Mouse (Mus musculus) MEL (cell line): ENCODE data around the gene Aldh1b1.

Experiments
- BHLHE40 ChIP-seq: IDR thresholded peaks from 2 replicates; pipeline ENCODE4 v1.6.1; 2012; ENCODE audit warnings: low read depth, mild to moderate bottlenecking, inconsistent platforms, low read length, improper control_type of control experiment, borderline replicate concordance
- CTCF ChIP-seq, 3 experiments: IDR thresholded peaks in 2 of 3; conservative IDR thresholded peaks in 1 of 3; 2 replicates each; pipeline ENCODE4 v1.5.1; 2011 to 2012; ENCODE audit warnings: low read length in 3 of 3, low read depth in 2 of 3, mild to moderate bottlenecking in 2 of 3, improper control_type of control experiment in 1 of 3, inconsistent platforms in 1 of 3, mixed read lengths in 1 of 3, moderate library complexity in 1 of 3; ENCODE audit not compliant: control insufficient read depth in 1 of 3, insufficient read depth in 1 of 3, poor library complexity in 1 of 3, severe bottlenecking in 1 of 3
- E2F4 ChIP-seq: IDR thresholded peaks from 2 replicates; pipeline ENCODE4 v1.6.1; 2011; ENCODE audit warnings: low read depth, low read length, improper control_type of control experiment, borderline replicate concordance
- MAFK ChIP-seq: IDR thresholded peaks from 2 replicates; pipeline ENCODE4 v1.6.1; 2011; ENCODE audit warnings: low read depth, mild to moderate bottlenecking, low read length, improper control_type of control experiment, borderline replicate concordance
- NRF1 ChIP-seq: IDR thresholded peaks from 2 replicates; pipeline ENCODE4 v1.6.1; 2014; ENCODE audit warnings: low read depth, mild to moderate bottlenecking, inconsistent platforms, low read length, improper control_type of control experiment, moderate library complexity; ENCODE audit not compliant: poor library complexity, insufficient read depth, severe bottlenecking
- POLR2A ChIP-seq, 2 experiments: IDR thresholded peaks; 2 replicates each; pipeline ENCODE4 v1.6.1; 2011 to 2012; ENCODE audit warnings: low read length in 2 of 2, mild to moderate bottlenecking in 2 of 2, control low read depth in 1 of 2, improper control_type of control experiment in 1 of 2, low read depth in 1 of 2, moderate library complexity in 1 of 2; ENCODE audit not compliant: control insufficient read depth in 1 of 2, insufficient read depth in 1 of 2, poor library complexity in 1 of 2
- SIN3A ChIP-seq: IDR thresholded peaks from 2 replicates; pipeline ENCODE4 v1.6.1; 2012; ENCODE audit warnings: low read length, improper control_type of control experiment, inconsistent platforms
- SMC3 ChIP-seq: IDR thresholded peaks from 2 replicates; pipeline ENCODE4 v1.6.1; 2011; ENCODE audit warnings: low read depth, low read length, improper control_type of control experiment
- USF2 ChIP-seq, 2 experiments: IDR thresholded peaks; 2 replicates each; pipeline ENCODE4 v1.6.1; 2011 to 2012; ENCODE audit warnings: improper control_type of control experiment in 2 of 2, low read length in 2 of 2, borderline replicate concordance in 1 of 2, inconsistent platforms in 1 of 2, low read depth in 1 of 2, mild to moderate bottlenecking in 1 of 2; ENCODE audit not compliant: insufficient read depth in 1 of 2
- ZC3H11A ChIP-seq: IDR thresholded peaks from 2 replicates; pipeline ENCODE4 v1.6.1; 2012; ENCODE audit warnings: low read depth, mild to moderate bottlenecking, inconsistent platforms, low read length, improper control_type of control experiment

DNA sequence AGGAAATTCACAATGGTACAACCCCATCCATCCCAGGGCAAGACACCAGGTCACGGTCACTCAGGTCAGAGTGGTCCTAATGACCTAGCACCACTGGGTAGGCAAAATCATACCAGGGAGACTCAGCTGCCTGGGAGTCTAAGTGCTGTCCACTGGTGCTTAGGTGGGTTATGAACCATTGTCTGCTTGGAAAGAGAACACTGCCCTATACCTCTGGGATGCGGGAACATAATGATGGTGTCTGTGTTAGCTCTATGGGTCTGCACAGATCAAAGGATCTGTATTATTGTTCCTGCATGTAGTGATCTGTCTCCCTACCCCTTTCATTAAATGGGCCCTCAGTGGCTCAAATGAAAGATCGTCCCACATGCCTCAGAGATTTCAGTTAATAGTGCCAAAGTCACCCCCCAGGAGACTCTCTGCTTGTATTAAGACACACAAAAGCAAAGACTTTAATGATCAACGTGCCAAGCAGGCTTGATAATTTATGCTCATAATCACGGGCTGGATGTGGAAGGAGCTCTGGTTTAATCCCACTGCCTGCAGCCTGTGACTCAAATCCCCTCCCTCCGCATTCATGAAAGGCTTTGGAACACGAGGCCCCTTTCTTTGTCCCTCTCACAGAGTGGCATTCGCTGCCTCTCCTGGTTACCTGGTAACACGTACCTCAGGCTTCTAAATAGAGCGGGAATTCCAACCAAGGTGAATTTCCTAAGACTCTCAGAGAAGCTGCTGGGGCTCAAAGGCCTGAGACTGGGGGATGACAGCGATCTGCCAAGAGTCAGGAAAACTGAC lies 24.2 kb downstream of the Aldh1b1 start:
- TF ChIP-seq MAFK = no peak
- no peak for TF ChIP-seq ZC3H11A
- TF ChIP-seq CTCF (IDR thresholded peaks at IDR 0.05 in 2 of 3, conservative IDR thresholded peaks at IDR 0.05 in 1 of 3; ENCODE audit: control insufficient read depth in 1 of 3, insufficient read depth in 1 of 3, low read depth in 2 of 3, low read length in 3 of 3, poor library complexity in 1 of 3, severe bottlenecking in 1 of 3) = no peak
- no peak for TF ChIP-seq SMC3
- no peak for TF ChIP-seq BHLHE40
- no peak for TF ChIP-seq USF2 (IDR thresholded peaks at IDR 0.05; ENCODE audit: borderline replicate concordance in 1 of 2, insufficient read depth in 1 of 2, low read depth in 1 of 2, low read length in 2 of 2)
- TF ChIP-seq POLR2A (IDR thresholded peaks at IDR 0.05; ENCODE audit: control insufficient read depth in 1 of 2, insufficient read depth in 1 of 2, low read depth in 1 of 2, low read length in 2 of 2, poor library complexity in 1 of 2) = no peak
- TF ChIP-seq E2F4 = no peak
- TF ChIP-seq SIN3A = no peak
- TF ChIP-seq NRF1 = no peak
